Mouse (Mus musculus) yolk sac, embryonic 10.5 days (tissue): ENCODE data around the gene Dnmt1.
"Not testable (repeated sequence)": the region's sequence is repeated elsewhere in the genome, so short reads cannot be mapped to it uniquely, and the experiment has no call there.

Experiments
- DNase-seq: peaks from one replicate; pipeline ENCODE4 v3.0.0-alpha.2; 2017; ENCODE audit warnings: low spot score

The Dnmt1 gene

GRCm38 (mm10) chr9:20959430-20959938 is at the start of gene Dnmt1:
TSS of gene Dnmt1 (minus strand) at chr9:20959888.
- DNase-seq = no peak

GRCm38 (mm10) chr9:21008007-21008406 is 48.3 kb upstream of the Dnmt1 start:
- no peak for DNase-seq

GRCm38 (mm10) chr9:21007313-21007952 is 47.7 kb upstream of the Dnmt1 start:
- no peak for DNase-seq

- peak; percentile 91 for DNase-seq
These were observed 43.2 kb upstream of the Dnmt1 start, which contains the start of gene Mrpl4 for GRCm38 (mm10) chr9:21002627-21003551. TSS of gene Mrpl4 (plus strand) at chr9:21002738.

- DNase-seq = no peak
These were observed 42.6 kb upstream of the Dnmt1 start for GRCm38 (mm10) chr9:21002270-21002626.

- no peak for DNase-seq
These were observed 42.0 kb upstream of the Dnmt1 start for GRCm38 (mm10) chr9:21001651-21002200.

GRCm38 (mm10) chr9:21000811-21001210 is 41.1 kb upstream of the Dnmt1 start:
- no peak for DNase-seq

- not testable (repeated sequence) for DNase-seq
These were observed 38.6 kb upstream of the Dnmt1 start for GRCm38 (mm10) chr9:20998337-20998736.

- no peak for DNase-seq
These were observed 37.4 kb upstream of the Dnmt1 start for GRCm38 (mm10) chr9:20997065-20997464.

GRCm38 (mm10) chr9:20995069-20995468 is 35.4 kb upstream of the Dnmt1 start:
- no peak for DNase-seq

- peak; percentile 87 for DNase-seq
These were observed 33.6 kb upstream of the Dnmt1 start for GRCm38 (mm10) chr9:20993165-20993898.

- no peak for DNase-seq
These were observed 31.9 kb upstream of the Dnmt1 start for GRCm38 (mm10) chr9:20991587-20991986.

- DNase-seq = peak; percentile 28
These were observed 31.2 kb upstream of the Dnmt1 start for GRCm38 (mm10) chr9:20990861-20991260.

- DNase-seq = no peak
These were observed 28.3 kb upstream of the Dnmt1 start for GRCm38 (mm10) chr9:20987953-20988352.

- DNase-seq = no peak
These were observed 27.4 kb upstream of the Dnmt1 start for GRCm38 (mm10) chr9:20986952-20987686.

GRCm38 (mm10) chr9:20983169-20983568 is 23.5 kb upstream of the Dnmt1 start:
- DNase-seq = no peak

- DNase-seq = no peak
These were observed 22.5 kb upstream of the Dnmt1 start for GRCm38 (mm10) chr9:20982171-20982570.

GRCm38 (mm10) chr9:20979769-20980168 is 20.1 kb upstream of the Dnmt1 start:
- DNase-seq = no peak

- DNase-seq = peak; percentile 66
These were observed 19.5 kb upstream of the Dnmt1 start for GRCm38 (mm10) chr9:20979181-20979580.

GRCm38 (mm10) chr9:20978409-20979095 is 18.9 kb upstream of the Dnmt1 start:
- DNase-seq = peak; percentile 42
